Mouse (Mus musculus): ENCODE measurements around the gene Dnm1l.
"Not testable (repeated sequence)": the region's sequence is repeated elsewhere in the genome, so short reads cannot be mapped to it uniquely, and the experiment has no call there.

The Dnm1l gene

DNA sequence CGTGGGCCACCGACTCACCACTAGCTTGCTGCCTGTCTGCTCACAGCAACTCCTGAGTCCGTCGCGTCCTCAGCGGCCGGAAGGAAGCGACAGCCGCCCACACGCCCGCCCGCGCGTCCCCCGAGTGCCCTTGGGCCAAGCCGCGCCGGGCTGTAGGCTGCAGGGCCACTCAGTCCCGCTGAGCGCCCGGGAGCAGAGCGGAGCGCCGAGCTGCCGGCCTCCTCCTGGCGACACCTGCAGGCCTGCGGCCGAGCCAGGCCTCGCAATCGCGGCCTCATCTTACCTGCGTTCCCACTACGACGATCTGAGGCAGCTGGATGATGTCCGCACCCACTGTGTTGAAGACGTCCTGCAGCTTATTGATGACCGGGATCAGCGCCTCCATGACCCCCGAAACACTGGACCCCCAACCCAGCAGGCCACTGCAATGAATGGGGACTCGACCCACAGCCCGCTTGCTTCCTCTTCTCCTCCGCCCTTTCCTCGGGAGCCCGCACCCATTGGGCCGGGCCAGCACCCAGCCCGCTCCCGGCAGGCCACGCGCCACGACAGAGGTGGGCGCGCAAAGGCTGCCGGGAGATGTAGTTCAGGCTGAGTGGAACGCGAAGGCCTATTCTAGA, at the start of gene Dnm1l:
Gene Dnm1l (minus strand): TSS at position 479 of the 620 bp plus-strand sequence.
- in situ Hi-C loops (cut with MboI, MseI) = no loop called here

- in situ Hi-C loops (cut with MboI, MseI) = not testable (repeated sequence)
These were observed 8.5 kb upstream of the Dnm1l start for GRCm38 (mm10) chr16:16367217-16367616.

DNA sequence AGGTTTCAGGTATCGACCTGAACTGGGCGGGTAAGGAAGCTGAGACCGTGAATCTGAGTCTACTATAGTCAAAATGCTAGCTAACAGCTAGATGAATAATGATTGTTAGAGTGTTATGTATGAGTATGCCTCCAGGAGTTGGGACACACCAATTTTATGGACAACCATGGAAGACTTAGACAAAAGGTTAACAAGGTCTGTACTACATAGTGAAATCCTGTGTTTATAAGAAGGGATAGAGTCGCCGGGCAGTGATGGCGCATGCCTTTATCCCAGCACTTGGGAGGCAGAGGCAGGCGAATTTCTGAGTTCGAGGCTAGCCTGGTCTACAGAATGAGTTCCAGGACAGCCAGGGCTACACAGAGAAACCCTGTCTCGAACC, 333 bp upstream of the Dnm1l start:
- in situ Hi-C loops (cut with MboI, MseI) = not testable (repeated sequence)

GRCm38 (mm10) chr16:16357908-16358307, 851 bp downstream of the Dnm1l start:
- in situ Hi-C loops (cut with MboI, MseI) = no loop called here

DNA sequence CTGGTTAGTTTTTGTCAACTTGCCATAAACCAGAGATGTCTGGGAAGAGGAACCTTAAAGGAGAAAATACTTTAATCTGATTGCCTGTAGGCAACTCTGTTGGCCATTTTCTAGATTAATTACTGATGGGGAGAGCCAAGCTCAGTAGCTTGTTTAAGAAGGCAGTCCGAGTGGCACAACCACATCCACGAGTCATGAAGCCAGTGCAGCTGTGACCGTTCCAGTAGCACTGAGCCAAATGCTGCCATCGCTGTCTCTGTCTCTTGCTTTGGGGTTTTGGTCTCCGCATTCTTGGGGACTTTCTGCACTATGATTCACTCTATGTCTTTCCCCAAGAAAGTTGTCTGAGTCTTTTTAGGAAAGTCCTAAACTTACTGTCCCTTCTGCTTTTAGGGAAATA, 12.3 kb downstream of the Dnm1l start:
- in situ Hi-C loops (cut with MboI, MseI) = loop anchor here (5.0 kb wide), 1 partner anchor 39 kb away; no protein-coding TSS in a partner anchor

- in situ Hi-C loops (cut with MboI, MseI) = no loop called here
These were observed 32.9 kb downstream of the Dnm1l start for GRCm38 (mm10) chr16:16325775-16326336.

DNA sequence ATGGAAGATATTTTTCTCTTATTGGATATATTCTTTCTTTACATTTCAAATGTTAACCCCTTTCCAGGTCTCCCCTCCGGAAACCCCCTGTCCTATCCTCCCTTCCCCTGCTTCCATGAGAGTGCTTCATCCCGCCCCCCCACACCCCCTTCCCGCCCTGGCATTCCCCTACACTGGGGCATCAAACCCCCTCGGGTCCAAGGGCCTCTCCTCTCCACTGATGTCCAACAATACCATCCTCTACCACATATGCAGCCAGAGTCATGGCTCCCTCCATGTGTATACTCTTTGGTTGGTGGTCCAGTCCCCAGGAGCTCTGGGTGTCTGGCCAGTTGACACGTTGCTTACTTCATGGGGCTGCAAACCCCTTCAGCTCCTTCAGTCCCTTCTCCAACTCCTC, 47.4 kb downstream of the Dnm1l start:
- in situ Hi-C loops (cut with MboI, MseI) = no loop called here

DNA sequence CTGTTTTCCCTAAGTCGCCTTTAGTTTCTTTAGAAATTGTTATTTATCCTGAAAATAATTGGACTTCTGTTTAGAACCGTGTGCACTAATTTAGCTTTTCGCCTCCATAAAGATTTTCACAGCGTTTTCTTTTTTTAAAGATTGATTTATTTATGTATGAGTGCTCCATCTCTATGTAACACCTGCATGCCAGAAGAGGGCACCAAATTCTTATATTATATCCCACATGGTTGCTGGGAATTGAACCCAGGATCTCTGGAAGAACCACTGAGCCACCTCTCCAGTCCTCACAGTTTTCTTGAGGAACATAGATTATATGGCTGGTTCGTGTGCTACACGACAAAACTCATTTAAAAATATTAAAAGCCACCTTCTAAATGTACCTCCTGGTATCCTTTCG, 54.9 kb downstream of the Dnm1l start:
- in situ Hi-C loops (cut with MboI, MseI) = loop anchor here (10.0 kb wide), 2 partner anchors 99 to 1939 kb away; partner anchors contain the start of gene Abcc1

GRCm38 (mm10) chr16:16303138-16303827, 55.5 kb downstream of the Dnm1l start:
- in situ Hi-C loops (cut with MboI, MseI) = loop anchor here (10.0 kb wide), 2 partner anchors 98 to 1938 kb away; partner anchors contain the start of gene Abcc1

GRCm38 (mm10) chr16:16302369-16303137, 56.2 kb downstream of the Dnm1l start, which contains the start of gene Yars2:
Yars2 (plus strand) TSS chr16:16302965.
- in situ Hi-C loops (cut with MboI, MseI) = loop anchor here (10.0 kb wide), 2 partner anchors 98 to 1938 kb away; partner anchors contain the start of gene Abcc1

- in situ Hi-C loops (cut with MboI, MseI) = no loop called here
These were observed 85.0 kb downstream of the Dnm1l start for GRCm38 (mm10) chr16:16273752-16274151.

- in situ Hi-C loops (cut with MboI, MseI) = no loop called here
These were observed 85.8 kb downstream of the Dnm1l start for GRCm38 (mm10) chr16:16272978-16273377.

GRCm38 (mm10) chr16:16262436-16262835, 96.3 kb downstream of the Dnm1l start:
- in situ Hi-C loops (cut with MboI, MseI) = no loop called here
